Mouse (Mus musculus): ENCODE data around the gene Qpct. TPM values are rescaled to one million over a fixed set of nuclear protein-coding genes. Genes with fewer than 3 reads are reported as not detected.
A peak's percentile ranks its signal among the peaks of the same experiment; 100 is the strongest.

The Qpct gene
- 1 to 10 TPM; 8.9 to 9.3 TPM for total RNA-seq (2021)
- long read RNA-seq, experiment 1, transcript Qpct-201 (7 exons, 2,059 nt): major isoform, 14 of 14 reads
- long read RNA-seq, experiment 1, partial matches to known transcripts: 0 of 14 reads
- long read RNA-seq, experiment 1, other reads (novel, unspliced or antisense): 0 of 14 reads
- long read RNA-seq, experiment 2, transcript Qpct-201 (7 exons, 2,059 nt): major isoform, 8 of 12 reads
- long read RNA-seq, experiment 2, partial matches to known transcripts: 0 of 12 reads
- long read RNA-seq, experiment 2, other reads (novel, unspliced or antisense): 2 of 12 reads

- intact Hi-C loops (cut with DNase I): no loop called here
- no peak for DNase-seq
Measured at GRCm38 (mm10) chr17:79051606-79052005, at the start of gene Qpct. Gene Qpct, plus strand, starts transcription at chr17:79051906.

- no peak for DNase-seq
- intact Hi-C loops (cut with DNase I): no loop called here
Measured at GRCm38 (mm10) chr17:79013625-79014024, 38.1 kb upstream of the Qpct start.

- no peak for DNase-seq
- intact Hi-C loops (cut with DNase I): no loop called here
Measured at GRCm38 (mm10) chr17:79014911-79015685, 36.6 kb upstream of the Qpct start.

- intact Hi-C loops (cut with DNase I): no loop called here
- DNase-seq: no peak
Measured at GRCm38 (mm10) chr17:79015831-79016230, 35.9 kb upstream of the Qpct start.

DNA sequence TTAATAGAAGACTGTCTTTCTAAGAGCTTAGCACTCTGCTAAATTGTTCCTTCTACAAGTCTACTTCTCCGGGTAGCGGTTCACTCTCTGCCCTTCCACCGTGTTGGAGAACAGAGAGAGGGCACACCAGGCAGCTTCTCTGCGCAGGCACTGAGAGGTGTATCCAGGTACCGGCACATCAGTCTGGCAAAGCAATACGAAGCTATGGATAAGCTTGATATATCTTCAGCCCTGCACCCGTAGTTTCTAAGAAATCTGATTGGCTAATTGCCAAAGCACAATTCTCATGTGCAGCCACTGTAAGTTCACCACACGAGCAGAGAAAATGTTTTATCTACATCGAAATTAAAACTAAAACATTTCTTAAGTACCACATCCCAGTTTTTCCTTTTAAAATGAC, 33.3 kb upstream of the Qpct start:
- intact Hi-C loops (cut with DNase I): no loop called here
- DNase-seq: no peak

GRCm38 (mm10) chr17:79019726-79020207, 31.9 kb upstream of the Qpct start:
- intact Hi-C loops (cut with DNase I): loop anchor here (5.0 kb wide), 1 partner anchor 82 kb away; the partner anchor contains the start of genes Cebpz and Ndufaf7
- no peak for DNase-seq

DNA sequence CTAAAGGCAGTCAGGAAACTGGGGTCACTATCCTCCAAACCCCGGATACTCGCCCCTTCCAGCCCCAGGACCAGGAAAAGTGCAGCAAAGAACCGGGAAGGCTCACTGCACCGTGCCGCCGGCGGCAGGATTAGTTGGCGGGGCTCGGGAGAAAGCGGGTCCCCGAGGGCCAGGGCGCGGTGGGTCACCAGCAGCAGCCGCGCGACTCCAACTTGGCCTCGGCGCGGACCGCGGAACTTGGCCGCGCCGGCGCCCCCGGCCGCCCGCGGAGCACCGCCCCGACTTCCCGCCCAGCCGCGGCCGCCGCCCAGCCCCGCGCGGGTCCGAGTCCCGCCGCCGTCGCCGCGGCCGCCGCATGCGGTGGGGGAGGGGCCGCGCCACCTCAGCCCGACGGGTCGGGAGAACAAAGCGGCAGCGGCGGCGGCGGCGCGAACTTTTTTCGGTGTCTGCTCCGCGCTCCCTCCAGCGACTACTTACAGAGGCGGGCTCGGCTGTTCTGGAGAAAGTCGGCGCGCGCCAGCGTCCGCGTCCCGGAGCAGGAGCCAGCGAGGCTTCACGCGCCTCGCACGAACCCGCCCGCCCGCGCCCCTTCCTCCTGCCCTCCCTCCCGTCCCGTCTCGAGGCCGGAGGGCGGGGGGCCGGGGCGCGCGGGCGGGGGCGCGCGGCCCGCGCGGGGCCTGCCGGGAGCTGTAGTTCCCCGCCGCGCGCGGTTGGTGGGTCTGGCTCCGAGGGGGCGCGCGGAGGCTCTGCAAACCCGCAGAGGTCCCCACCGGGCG, 31.3 kb upstream of the Qpct start, which contains the start of gene Prkd3:
Gene Prkd3 (minus strand): TSS at position 609 of the 776 bp plus-strand sequence.
- DNase-seq: peak; percentile 75 to 84
- intact Hi-C loops (cut with DNase I): loop anchor here (5.0 kb wide), 1 partner anchor 83 kb away; the partner anchor contains the start of genes Cebpz and Ndufaf7

GRCm38 (mm10) chr17:79020984-79021335, 30.7 kb upstream of the Qpct start:
- DNase-seq: no peak
- intact Hi-C loops (cut with DNase I): loop anchor here (5.0 kb wide), 1 partner anchor 84 kb away; the partner anchor contains the start of genes Cebpz and Ndufaf7

DNA sequence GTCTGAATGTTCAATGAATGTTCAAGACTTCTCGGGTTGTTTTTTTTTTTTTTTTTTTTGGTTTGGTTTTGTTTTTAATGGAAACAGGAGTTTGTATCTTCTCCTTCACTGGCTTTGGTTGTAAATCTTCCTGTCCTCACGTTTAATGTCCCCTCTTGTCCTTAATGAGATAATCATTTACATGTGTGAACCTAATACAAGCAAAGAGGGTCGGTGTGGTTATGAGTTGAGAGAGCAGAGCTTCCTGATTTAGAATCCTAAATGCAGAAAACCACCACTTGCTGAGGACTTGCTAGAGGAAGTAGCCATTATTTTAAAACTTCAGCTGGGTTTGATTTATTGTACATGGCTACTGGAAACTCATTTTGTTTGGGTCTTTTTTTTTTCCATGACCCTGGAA, 29.0 kb upstream of the Qpct start:
- intact Hi-C loops (cut with DNase I): loop anchor here (5.0 kb wide), 1 partner anchor 85 kb away; the partner anchor contains the start of genes Cebpz and Ndufaf7
- no peak for DNase-seq

GRCm38 (mm10) chr17:79024544-79024943, 27.2 kb upstream of the Qpct start:
- no peak for DNase-seq
- intact Hi-C loops (cut with DNase I): loop anchor here (5.0 kb wide), 1 partner anchor 87 kb away; the partner anchor contains the start of genes Cebpz and Ndufaf7

DNA sequence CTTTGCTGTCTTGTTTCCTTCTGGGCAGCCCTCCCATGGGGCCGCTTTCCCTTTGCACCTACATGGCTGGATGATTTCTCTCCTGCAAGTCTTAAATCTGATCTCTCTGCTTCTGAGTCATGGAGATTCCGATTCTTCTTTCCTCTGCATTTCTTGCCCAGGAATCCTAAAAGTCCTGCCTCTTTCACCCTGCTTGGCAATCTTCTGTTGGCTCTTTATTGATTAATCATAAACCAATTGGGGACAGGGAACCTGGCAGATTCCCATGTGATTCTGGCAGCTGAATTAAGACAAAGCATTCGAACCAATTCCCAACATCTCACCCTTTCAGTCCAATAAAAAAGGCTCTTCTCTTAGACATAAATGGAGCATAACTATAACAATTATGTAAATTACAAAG, 22.5 kb upstream of the Qpct start:
- intact Hi-C loops (cut with DNase I): no loop called here

GRCm38 (mm10) chr17:79031569-79031968, 20.1 kb upstream of the Qpct start:
- intact Hi-C loops (cut with DNase I): no loop called here

More for the DNA sequence above, 22.5 kb upstream of the Qpct start:
- no peak for DNase-seq

DNA sequence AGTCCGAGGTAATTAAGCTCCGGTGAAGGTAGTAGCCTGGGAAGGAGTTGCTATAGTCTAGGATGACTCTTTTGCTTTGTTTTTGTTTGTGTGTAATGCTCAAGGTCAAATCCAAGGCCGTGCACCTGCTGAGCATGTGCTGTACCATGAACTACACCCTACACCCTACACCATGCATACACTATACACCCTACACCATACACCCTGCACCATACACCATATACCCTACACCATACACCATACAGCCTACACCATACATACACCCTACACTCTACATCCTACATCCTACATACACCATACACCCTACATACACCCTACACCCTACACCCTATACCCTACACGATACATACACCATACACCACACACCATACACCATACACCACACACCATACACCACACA, 18.9 kb upstream of the Qpct start:
- intact Hi-C loops (cut with DNase I): no loop called here
- DNase-seq: no peak

More at GRCm38 (mm10) chr17:79031569-79031968, 20.1 kb upstream of the Qpct start:
- no peak for DNase-seq

- DNase-seq: no peak
- intact Hi-C loops (cut with DNase I): no loop called here
Measured at GRCm38 (mm10) chr17:79039660-79040059, 12.0 kb upstream of the Qpct start.

- intact Hi-C loops (cut with DNase I): no loop called here
- DNase-seq: no peak
Measured at GRCm38 (mm10) chr17:79043705-79044104, 8.0 kb upstream of the Qpct start.

DNA sequence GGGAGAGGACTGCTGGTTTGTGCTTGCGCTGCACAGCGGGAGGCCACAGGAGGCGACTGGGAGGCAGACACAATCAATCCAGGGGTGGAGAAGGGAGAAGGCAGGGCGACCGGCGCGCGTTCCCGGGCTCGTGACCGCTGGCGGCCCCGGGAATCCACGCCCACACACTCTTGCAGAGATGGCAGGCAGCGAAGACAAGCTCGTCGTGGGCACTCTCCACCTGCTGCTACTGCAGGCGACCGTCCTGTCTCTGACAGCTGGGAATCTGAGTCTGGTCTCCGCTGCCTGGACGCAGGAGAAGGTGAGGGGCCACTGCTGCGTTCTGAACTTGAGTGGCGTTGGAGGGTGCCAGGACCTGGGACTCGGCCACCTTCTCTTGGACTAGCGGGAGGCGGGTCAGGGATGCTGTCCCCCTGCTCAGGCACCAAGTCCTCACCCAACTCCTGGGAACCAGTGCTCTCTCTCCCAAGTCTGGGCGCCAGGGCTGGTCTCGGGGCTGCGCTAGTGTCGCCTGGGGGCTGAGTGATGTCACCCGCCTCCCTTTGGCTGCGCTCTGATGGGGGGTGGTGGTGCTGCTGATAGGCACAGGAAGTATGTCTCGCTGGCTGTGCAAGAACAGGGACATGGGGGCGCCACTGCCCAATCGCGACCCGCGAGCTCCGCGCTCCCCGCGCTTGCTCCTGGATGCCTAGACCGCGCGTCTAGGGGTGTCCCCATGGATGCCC, 544 bp downstream of the Qpct start:
- intact Hi-C loops (cut with DNase I): no loop called here
- peak; percentile 72 to 73 for DNase-seq

DNA sequence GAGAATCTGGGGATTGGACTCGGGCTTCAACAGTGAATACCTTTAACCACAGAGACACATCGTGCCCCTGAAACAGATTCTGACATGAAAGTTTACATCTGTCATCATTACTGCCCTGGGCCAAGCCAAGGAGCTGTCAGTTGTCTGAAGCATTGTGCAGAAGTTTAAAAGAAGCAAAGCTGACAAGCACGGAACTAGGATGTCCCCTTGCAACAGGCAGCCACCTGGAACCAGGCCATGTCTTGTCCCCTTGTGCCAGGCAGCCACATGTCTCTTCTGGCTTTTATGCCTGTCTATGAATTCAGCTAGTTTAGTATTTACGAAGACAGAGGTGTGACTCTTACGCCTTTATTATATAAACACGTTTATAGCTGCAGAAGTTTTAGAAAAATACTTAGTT, 6.6 kb downstream of the Qpct start:
- no peak for DNase-seq
- intact Hi-C loops (cut with DNase I): no loop called here

- intact Hi-C loops (cut with DNase I): no loop called here
- DNase-seq: no peak
Measured at GRCm38 (mm10) chr17:79060221-79060620, 8.5 kb downstream of the Qpct start.

DNA sequence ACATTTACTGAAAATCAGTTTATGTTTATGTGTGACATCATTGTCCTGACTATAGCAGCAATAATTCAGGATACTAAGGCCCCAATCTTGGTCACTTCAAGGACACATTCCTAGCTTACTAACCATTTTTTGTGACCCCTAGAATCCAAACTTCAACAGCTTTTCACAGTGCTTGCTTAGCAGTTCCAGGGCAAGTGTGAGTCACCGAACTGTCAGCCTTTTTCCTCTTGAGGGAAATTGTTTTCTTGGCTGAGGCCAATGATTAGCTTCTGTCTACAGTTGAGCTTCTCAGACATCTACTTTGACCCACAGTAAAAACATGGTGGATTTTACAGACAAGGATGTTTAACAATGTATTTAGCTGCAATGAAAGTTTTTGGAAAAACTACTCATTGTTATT, 12.5 kb downstream of the Qpct start:
- no peak for DNase-seq
- intact Hi-C loops (cut with DNase I): no loop called here

- no peak for DNase-seq
- intact Hi-C loops (cut with DNase I): no loop called here
Measured at GRCm38 (mm10) chr17:79068581-79068980, 16.9 kb downstream of the Qpct start.
